Mouse (Mus musculus) central nervous system, embryonic 18 days (tissue): Measurements from ENCODE around the gene Eif2s3x. TPM values are rescaled to one million over a fixed set of nuclear protein-coding genes. Genes with fewer than 3 reads are reported as not detected.

ENCODE experiments used
- polyA plus RNA-seq: library from polyadenylated mRNA; depleted of rRNA; stranded (reverse); fragments of >200 nt; gene quantifications from 2 replicates; pipeline ENCODE4 v1.2.3, GENCODE M21; 2012; rRNA removed

Eif2s3x gene
- polyA plus RNA-seq, result 96.5 and 98.3 TPM in 2 replicates

DNA sequence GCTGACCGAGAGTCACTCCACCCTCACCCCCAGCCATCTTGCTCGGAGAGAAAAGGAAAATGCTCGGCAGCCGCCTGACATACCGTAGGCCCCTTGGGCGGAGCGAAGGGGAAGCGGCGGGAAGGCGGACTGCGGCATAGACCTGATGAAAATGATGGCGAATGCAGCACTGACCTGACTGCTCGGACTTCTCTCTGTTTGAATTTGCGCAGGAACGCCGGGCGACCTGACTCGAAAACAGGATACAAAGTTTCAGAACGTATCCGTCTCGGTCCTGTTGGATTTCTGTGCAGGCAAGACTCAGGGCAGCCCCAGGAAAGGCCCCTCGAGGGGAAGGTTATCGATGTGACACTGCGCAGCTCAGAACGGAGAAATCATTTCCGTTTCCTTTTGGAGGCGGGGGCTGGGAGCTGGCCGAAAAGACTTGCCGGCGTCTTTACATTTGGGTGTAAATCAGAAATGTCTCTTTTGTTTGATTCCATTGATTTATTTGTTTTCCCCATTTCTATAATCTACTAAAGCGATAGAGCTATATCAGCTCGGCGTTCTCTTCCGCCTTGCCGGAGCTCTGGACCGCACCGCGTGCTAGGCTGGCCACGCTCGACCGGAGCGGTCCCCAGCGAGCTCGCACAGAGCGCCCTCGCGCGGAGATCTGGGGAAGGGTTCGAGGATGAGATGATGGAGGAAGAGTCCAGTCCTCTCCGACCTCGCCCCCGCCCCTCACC, at the start of gene Eif2s3x:
TSS of gene Eif2s3x (minus strand) at position 266 of the 725 bp plus-strand sequence.

DNA sequence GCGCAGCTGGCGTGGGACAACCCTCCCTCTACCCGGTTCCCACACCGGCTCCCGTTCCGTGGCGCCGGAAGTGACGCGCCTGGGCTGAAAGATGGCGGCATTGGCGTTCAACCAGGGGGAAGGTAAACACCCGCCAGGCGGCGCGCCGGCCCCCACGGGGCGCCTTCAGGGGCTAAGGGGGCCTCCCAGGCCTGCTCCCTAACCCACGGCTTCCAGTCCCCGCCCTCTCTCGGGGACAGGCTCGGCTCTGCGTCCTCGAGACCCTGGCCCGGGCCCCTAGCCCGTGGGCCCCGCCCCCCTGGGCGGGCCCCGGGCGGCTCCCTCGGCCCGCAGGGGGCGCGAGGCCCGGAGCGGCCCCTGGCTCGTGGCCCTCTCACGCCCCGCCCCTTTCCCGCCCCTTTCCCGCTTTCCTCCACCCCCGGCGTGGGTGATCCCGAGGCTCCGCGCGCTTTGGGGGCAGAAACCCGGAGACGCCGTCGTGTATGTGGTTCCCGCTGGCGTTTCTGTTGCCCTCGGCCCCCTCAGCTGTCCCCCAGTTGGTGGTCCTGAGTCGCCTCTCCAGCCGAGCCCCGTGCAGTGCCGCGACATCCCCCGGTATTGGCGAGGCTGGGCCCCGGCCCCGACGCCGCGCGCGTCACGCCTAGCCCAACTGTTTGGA, 22.0 kb upstream of the Eif2s3x start, which contains the start of gene Klhl15:
TSS of gene Klhl15 (plus strand) at position 68 of the 658 bp plus-strand sequence.

Other genes with a start within 250 kb of the Eif2s3x start
- gene AU015836, start 244.2 kb downstream of the Eif2s3x start, polyA plus RNA-seq, result not detected in 2 replicates
- 12.4 and 13.1 TPM in 2 replicates for gene Zfx, start 89.2 kb downstream of the Eif2s3x start, polyA plus RNA-seq
- 4.2 and 5.4 TPM in 2 replicates for gene Klhl15, start 21.7 kb upstream of the Eif2s3x start, polyA plus RNA-seq
- gene Fam90a1b, start 153.9 kb upstream of the Eif2s3x start, polyA plus RNA-seq, result 0.38 and 0.40 TPM in 2 replicates
- 36.4 and 38.0 TPM in 2 replicates for gene Apoo, start 154.3 kb upstream of the Eif2s3x start, polyA plus RNA-seq